Mouse (Mus musculus) kidney, adult 9 months (tissue): ENCODE data around the gene Gm6351.
"Not testable (repeated sequence)": the region's sequence is repeated elsewhere in the genome, so short reads cannot be mapped to it uniquely, and the experiment has no call there.

ENCODE experiments used
- DNase-seq: peaks from one replicate; pipeline ENCODE4 v3.0.0; 2022

Gene Gm6351

GRCm38 (mm10) chr5:94076085-94076484 lies at the start of gene Gm6351:
Gene Gm6351, plus strand, starts transcription at chr5:94076385.
- not testable (repeated sequence) for DNase-seq

GRCm38 (mm10) chr5:94070445-94070844 lies 5.7 kb upstream of the Gm6351 start, which contains the start of gene BC061212:
Gene BC061212, minus strand, starts transcription at chr5:94070545.
- not testable (repeated sequence) for DNase-seq
